8 mouse cellular contexts compared by ENCODE assay signal in the genomic region with DNA sequence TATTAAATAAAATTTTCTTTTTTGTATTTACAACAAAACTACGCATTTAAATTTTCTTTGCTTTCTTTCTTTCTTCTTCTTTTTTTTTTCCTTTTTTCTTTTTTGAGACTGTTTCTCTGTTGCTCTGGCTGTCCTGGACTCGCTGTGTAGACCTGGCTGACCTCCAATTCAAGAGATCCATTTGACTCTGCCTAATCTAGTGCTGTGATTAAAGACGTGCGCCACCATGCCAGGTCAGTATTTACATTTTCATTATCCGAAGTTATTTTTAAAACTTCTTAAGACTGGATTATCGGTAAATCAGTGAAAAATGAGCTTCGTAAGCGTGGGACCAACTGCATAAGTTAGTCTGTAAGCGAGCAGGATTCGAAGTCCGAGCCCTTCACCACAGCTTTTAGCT. TPM values are rescaled to one million over a fixed set of nuclear protein-coding genes. Genes with fewer than 3 reads are reported as not detected.
DNase-seq lines count a peak whose midpoint lies in the region; ATAC-seq and TF ChIP-seq lines count a peak whose summit lies in the region.

No protein-coding gene starts in this region.

- peak overlapping the region; percentile 74 for H3K9ac ChIP-seq in forebrain, postnatal 0 days
- peak overlapping the region; percentile 86 for H3K9ac ChIP-seq in liver, embryonic 16.5 days (ENCODE audit: low read depth, low read length)

- H3K4me1 ChIP-seq in kidney, adult 2 months (ENCODE audit: control insufficient read depth, insufficient read depth, low read length): peaks cover 6% of the 10 kb centered on the region
- 0 out of 2 replicates have a peak, but pooled peaks cover 4% of the 10 kb centered on the region for H3K4me1 ChIP-seq in forebrain, postnatal 0 days (ENCODE audit: insufficient read depth)
- H3K4me1 ChIP-seq in liver, embryonic 16.5 days (ENCODE audit: control insufficient read depth, low read depth, low read length): peaks cover 18% of the 10 kb centered on the region

- no peak for ATAC-seq in Patski
- ATAC-seq in forebrain, postnatal 0 days: no peak
- no peak for ATAC-seq in liver, embryonic 16.5 days (ENCODE audit: low read depth)

- no peaks in the 10 kb centered on the region for H3K9me3 ChIP-seq in forebrain, postnatal 0 days (ENCODE audit: low read length)
- no peaks in the 10 kb centered on the region for H3K9me3 ChIP-seq in liver, embryonic 16.5 days (replicated peaks; ENCODE audit: control insufficient read depth, low read length)

- TF ChIP-seq POLR2A in kidney, adult 2 months (IDR thresholded peaks at IDR 0.05; ENCODE audit: low read depth, low read length): no peak

- under 1% methylated on average over 11 of the region's 11 CpGs for WGBS in kidney, adult 2 months
- 2% methylated on average over 11 of the region's 11 CpGs for WGBS in forebrain, postnatal 0 days
- under 1% methylated on average over 11 of the region's 11 CpGs for WGBS in liver, embryonic 16.5 days (ENCODE audit: insufficient replicate concordance)

- peak overlapping the region; percentile 74 for H3K4me3 ChIP-seq in kidney, adult 2 months (ENCODE audit: insufficient read depth, low read depth, low read length)
- H3K4me3 ChIP-seq in forebrain, postnatal 0 days (ENCODE audit: low read depth, low read length): peak overlapping the region; percentile 97
- peak overlapping the region; percentile 83 for H3K4me3 ChIP-seq in liver, embryonic 16.5 days (ENCODE audit: low read depth, low read length)

- CTCF ChIA-PET in Patski (lab: Charles Lee): interaction anchor here (1.0 to 1.5 kb wide), 5 partner anchors 11 to 41 kb away, joined by 3 to 6 read pairs (median 4); no protein-coding TSS in a partner anchor

- peak overlapping the region; percentile 74 for H3K4me2 ChIP-seq in forebrain, postnatal 0 days (ENCODE audit: low read depth)
- H3K4me2 ChIP-seq in liver, embryonic 16.5 days (ENCODE audit: low read depth, low read length): peak overlapping the region; percentile 89

- in situ Hi-C loops in Patski (cut with MboI; ENCODE audit: low pct_unique_long_range_greater_than_20kb): no loop called here

- POLR2A ChIA-PET in Patski (lab: Charles Lee): interaction anchor here (1.0 to 1.8 kb wide), 3 partner anchors 23 to 89 kb away, joined by 4 read pairs; partner anchors contain the start of gene Ankrd13c

- H3K36me3 ChIP-seq in kidney, adult 2 months (ENCODE audit: control insufficient read depth, insufficient read depth, low read length): no peaks in the 10 kb centered on the region
- no peaks in the 10 kb centered on the region for H3K36me3 ChIP-seq in forebrain, postnatal 0 days (ENCODE audit: insufficient read depth)
- H3K36me3 ChIP-seq in liver, embryonic 16.5 days (ENCODE audit: control insufficient read depth, insufficient read depth): no peaks in the 10 kb centered on the region; the same call in 1 of the 2 replicates

- H3K27me3 ChIP-seq in kidney, adult 2 months (replicated peaks; ENCODE audit: control insufficient read depth, insufficient read depth, low read length): no peaks in the 10 kb centered on the region
- no peaks in the 10 kb centered on the region for H3K27me3 ChIP-seq in Patski
- H3K27me3 ChIP-seq in forebrain, postnatal 0 days (ENCODE audit: insufficient read depth, low read length): no peaks in the 10 kb centered on the region
- no peaks in the 10 kb centered on the region for H3K27me3 ChIP-seq in liver, embryonic 16.5 days (ENCODE audit: control insufficient read depth, insufficient read depth, low read depth, low read length)

- intact Hi-C loops in left cerebral cortex, postnatal 10 days (cut with DNase I): no loop called here

- TF ChIP-seq CTCF in kidney, adult 2 months (conservative IDR thresholded peaks at IDR 0.05; ENCODE audit: insufficient read depth, insufficient read length, low read depth, low read length): no peak
- no peak for TF ChIP-seq CTCF in Patski (IDR thresholded peaks at IDR 0.05)
- TF ChIP-seq CTCF in forebrain, postnatal 0 days (IDR thresholded peaks at IDR 0.05; ENCODE audit: low read depth): no peak

- peak overlapping the region; percentile 87 for H3K27ac ChIP-seq in kidney, adult 2 months (ENCODE audit: insufficient read depth, low read depth, low read length)
- peak overlapping the region; percentile 86 for H3K27ac ChIP-seq in forebrain, postnatal 0 days (ENCODE audit: low read depth, low read length)
- peak overlapping the region; percentile 92 for H3K27ac ChIP-seq in liver, embryonic 16.5 days (ENCODE audit: low read length)

- peak; percentile 58 for DNase-seq in kidney, adult 2 months
- DNase-seq in kidney, adult 11 months: no peak
- peak; percentile 25 for DNase-seq in Patski (ENCODE audit: low read depth, low spot score)
- no peak for DNase-seq in forebrain, postnatal 0 days
- DNase-seq in right cerebral cortex, adult 18-20 months: no peak
- no peak for DNase-seq in left cerebral cortex, postnatal 10 days (ENCODE audit: extremely low spot score in 1 of 2, low spot score in 2 of 2)
- no peak for DNase-seq in urinary bladder, postnatal 36 days (ENCODE audit: low spot score in 2 of 2)

RNA-seq across cellular contexts. Expression of gene Srsf11, which starts 0.6 kb away (rescaled TPM):
- 171 and 190 TPM in 2 replicates for polyA plus RNA-seq in kidney, adult 2 months (2012; rRNA removed)
- 305 TPM for polyA plus RNA-seq in Patski (2021)
- total RNA-seq in forebrain, postnatal 0 days (2014; rRNA removed): 164 and 181 TPM in 2 replicates
- polyA plus RNA-seq in forebrain, postnatal 0 days (2015; fragmentation: Nextera tagmentation; extraction: Ambion mirVana): 153 and 172 TPM in 2 replicates
- polyA plus RNA-seq in liver, embryonic 16.5 days (2015; fragmentation: Nextera tagmentation; extraction: Ambion mirVana): 88.6 and 89.5 TPM in 2 replicates
- total RNA-seq in left cerebral cortex, postnatal 10 days (2021): 100 to 1,000 TPM; 166 to 179 TPM

RNA-seq across cellular contexts. Expression of gene Lrrc40, which starts 0.6 kb away (rescaled TPM):
- polyA plus RNA-seq in kidney, adult 2 months (2012; rRNA removed): 6.6 and 7.0 TPM in 2 replicates
- 48.1 TPM for polyA plus RNA-seq in Patski (2021)
- 53.9 and 65.5 TPM in 2 replicates for total RNA-seq in forebrain, postnatal 0 days (2014; rRNA removed)
- polyA plus RNA-seq in forebrain, postnatal 0 days (2015; fragmentation: Nextera tagmentation; extraction: Ambion mirVana): 52.1 and 63.9 TPM in 2 replicates
- 20.1 and 21.5 TPM in 2 replicates for polyA plus RNA-seq in liver, embryonic 16.5 days (2015; fragmentation: Nextera tagmentation; extraction: Ambion mirVana)
- total RNA-seq in left cerebral cortex, postnatal 10 days (2021): 10 to 100 TPM; 35.8 to 38.7 TPM

Comparison
In these comparisons a context has a peak if more than half of its experiments do, and no peak if none do; other contexts are left out.
1. DNase-seq: peak in kidney, adult 2 months (single experiment) and Patski (single experiment); none in kidney, adult 11 months (single experiment), forebrain, postnatal 0 days (single experiment), right cerebral cortex, adult 18-20 months (single experiment), left cerebral cortex, postnatal 10 days (0 of 2) and urinary bladder, postnatal 36 days (0 of 2).
2. Peak in every context shown above with its lines, with median percentiles within 50 percentile points of each other: H3K27ac ChIP-seq and H3K4me3 ChIP-seq.